Mouse (Mus musculus) C2C12 (cell line): Measurements from ENCODE around the gene Rpl9-ps6.

Experiments
- CTCF ChIP-seq: IDR thresholded peaks from one replicate; pipeline ENCODE4 v1.5.1; 2011; ENCODE audit not compliant: control insufficient read depth, insufficient read depth, insufficient read length
- MAX ChIP-seq: IDR thresholded peaks from one replicate; pipeline ENCODE4 v1.6.1; 2011; ENCODE audit warnings: mild to moderate bottlenecking, control low read depth
- MYOG ChIP-seq: IDR thresholded peaks from one replicate; pipeline ENCODE4 v1.6.1; 2011; ENCODE audit not compliant: control insufficient read depth, insufficient read length; ENCODE audit errors: extremely low read depth

DNA sequence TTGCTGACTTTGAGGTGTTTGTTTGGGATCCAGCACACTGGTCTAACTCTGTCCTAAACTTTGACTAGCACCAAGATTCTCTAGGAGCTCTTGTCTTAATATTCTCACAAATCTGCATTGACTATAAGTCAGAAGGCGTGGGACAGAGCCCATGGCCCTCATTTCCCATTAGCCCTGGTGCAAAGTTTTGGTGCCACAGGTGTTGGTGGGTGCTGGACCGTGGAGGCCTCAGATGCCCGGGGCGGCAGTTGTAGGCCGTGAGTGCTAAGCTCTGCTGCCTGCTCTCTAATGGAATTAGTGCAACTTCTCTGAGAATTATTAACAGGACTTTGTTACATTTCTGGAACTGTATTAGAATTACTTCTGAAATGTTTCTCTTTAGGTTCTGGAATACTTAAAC is 31.6 kb upstream of the Rpl9-ps6 start:
- TF ChIP-seq CTCF (no peak), MYOG (no peak), MAX (no peak)
